Mouse (Mus musculus) neutrophil, adult 5-6 weeks (primary cell): Measurements from ENCODE around the gene Btbd18. TPM values are rescaled to one million over a fixed set of nuclear protein-coding genes. Genes with fewer than 3 reads are reported as not detected.
"Not testable (repeated sequence)": the region's sequence is repeated elsewhere in the genome, so short reads cannot be mapped to it uniquely, and the experiment has no call there.

Experiments used
- ATAC-seq: fragments of 151-379, 151-347 bp; 2 replicates; pipeline ENCODE4 v1.8.0; 2017; ENCODE audit warnings: mild to moderate bottlenecking, moderate TSS enrichment; ENCODE audit not compliant: insufficient number of reproducible peaks, poor library complexity, low FRiP score, severe bottlenecking; ENCODE audit errors: extremely low read depth
- total RNA-seq: library from RNA; stranded (forward); fragments of 200-1000 nt; gene quantifications from 2 replicates; pipeline ENCODE4 v1.2.3, GENCODE M21; 2017

Gene Btbd18
- total RNA-seq, 1 experiment from 2014 or later, result not detected

DNA sequence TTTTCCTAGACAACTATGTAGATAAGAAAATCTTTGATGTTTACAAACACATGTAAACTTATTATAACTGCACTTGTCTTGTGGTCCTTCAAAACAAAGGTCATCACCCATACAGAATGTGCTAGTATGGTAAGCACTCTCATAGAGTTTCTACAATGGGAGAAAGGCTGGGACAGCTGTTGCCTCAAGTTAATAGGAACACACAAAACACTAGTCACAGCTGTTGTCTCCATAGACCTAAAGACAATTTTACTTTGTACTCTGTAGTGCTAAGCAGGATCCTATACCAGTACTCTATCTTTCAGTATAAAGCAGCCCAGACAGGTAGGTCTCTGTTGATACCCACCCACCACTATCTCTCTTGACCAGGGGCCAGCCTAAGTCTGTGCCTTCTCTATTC, 18.0 kb upstream of the Btbd18 start:
- ATAC-seq, result no peak

DNA sequence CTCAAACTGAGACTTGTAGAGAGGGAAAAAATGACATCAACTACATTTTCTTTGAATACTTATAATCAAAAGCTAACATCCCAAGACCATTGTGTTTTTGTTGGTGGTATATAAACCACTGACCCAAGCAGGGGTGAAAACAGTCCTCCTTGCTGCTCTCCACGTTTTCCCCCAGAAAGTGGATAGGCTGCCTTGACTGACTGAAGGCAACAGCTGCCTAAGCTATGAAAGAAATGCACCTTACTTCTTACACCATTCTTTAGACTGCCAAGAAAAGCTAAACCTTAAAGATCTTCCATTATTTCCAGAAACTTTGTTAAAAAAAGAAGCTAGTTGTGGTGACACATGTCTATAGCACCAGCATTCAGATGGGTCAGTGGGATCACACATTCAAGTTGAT, 12.7 kb upstream of the Btbd18 start:
- ATAC-seq, result no peak

DNA sequence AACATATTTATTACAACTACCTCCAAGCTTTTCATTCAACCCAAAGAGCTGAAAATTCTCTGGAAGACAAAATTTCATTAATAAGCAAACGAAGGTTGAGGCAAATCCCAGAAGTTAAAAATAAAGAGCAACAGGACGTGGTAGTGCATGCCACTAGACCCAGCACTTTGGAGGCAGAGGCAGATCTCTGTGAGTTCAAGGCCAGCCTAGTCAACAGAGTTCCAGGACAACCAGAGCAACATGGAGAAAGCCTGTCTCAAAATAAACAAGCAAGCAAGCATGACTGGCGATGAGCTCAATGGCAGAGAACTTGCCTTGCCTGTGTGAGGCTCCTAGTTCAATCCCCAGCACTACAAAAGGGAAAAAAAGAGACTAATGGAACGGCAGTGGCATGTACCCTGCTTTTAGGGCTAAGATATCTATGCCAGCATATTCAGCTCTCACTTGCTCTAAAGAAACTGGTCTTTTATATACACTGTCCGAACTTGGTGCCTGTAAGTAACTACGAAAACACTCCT, 11.8 kb upstream of the Btbd18 start:
- no peak for ATAC-seq

DNA sequence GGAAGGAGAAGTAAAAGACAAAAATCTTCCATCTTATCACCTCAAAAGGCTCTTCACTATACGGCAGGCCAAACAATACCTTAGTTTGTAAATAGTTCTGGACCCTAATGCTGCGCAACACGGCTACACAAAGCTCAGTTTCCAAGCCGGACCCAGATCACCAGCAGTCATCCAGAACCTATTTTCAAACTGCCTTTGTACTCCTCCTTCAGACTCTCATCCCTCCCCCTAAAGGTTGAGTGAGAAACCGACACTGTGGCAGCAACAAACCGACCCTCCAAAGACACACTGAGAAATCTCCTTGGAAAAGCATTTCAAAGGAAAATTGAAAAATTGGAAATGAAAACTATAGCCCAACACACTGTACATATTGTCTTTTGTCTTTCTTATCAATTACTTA, 10.5 kb upstream of the Btbd18 start:
- no peak for ATAC-seq

DNA sequence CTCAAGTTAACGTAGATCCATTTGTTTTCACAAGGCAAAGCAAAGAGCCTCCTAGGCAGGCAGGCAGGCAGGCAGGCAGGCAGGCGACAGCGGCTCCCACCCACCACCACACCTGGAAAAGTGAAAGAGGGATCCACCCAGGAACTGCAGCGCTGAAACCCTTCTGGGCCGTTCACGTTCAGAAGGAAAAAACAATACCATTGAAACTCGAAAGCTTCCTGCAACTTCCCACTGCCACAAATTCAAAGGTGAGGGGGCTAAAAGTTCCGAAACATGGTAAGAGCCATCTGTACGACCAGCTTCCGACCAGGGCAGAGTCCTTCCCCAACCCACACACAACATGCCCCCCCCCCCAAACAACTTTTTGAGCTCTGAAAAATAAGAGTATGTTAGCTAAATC, 9.2 kb upstream of the Btbd18 start:
- ATAC-seq, result 0 out of 2 replicates have a peak, but pooled peaks have one; percentile 6

DNA sequence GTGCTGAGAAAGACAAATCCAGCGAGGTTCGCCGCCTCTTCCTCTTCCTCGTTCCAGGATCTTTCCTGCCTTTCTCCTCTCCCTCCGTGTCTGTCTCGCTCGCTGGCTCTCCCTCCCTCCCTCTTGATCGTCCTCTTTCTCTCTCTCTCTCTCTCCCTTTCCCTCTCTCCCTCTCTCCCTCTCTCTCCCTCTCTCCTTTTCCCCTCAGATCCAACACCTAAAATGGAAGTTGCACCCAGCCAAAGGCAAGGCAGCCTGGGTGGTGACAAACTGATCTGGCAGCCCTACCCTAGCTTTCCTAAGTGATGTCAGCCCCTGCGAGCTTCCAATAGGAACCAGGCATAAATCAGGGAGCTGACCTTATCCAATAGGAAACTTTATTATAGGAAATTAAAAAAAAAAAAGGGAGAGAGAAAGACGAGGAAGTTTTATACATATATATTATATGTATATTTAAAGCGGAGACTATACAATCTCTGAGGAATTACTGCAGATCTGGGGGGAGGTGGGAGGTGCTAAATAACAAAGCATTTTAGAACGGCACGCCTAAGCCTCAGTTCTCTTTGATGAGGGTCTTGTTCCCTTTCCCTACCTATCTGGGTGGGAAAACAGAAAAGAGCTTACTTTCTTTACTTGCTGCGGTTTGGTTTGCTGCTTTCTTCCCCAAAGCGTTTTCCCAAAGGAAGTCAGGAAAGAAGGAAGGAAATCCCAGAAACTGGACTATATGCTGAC, 8.2 kb upstream of the Btbd18 start, which contains the start of gene Ctnnd1:
Ctnnd1 (minus strand) TSS at position 302 of the 732 bp plus-strand sequence.
- ATAC-seq, result no peak

DNA sequence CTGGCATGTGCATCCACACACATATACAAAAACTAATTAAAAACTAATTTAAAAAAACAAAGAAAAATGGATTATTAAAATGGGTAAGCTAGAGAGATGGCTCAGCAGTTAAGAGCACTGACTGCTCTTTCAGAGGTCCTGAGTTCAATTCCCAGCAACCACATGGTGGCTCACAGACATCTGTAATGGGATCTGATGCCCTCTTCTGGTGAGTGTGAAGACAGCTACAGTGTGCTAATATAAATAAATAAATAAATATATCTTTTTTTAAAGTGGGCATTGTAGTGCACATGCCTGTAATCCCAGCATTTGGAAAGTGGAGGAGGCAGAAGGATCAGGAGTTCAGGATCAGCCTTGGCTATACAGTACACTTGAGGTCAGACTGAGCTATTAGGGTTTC, 5.5 kb upstream of the Btbd18 start:
- ATAC-seq, result no peak

DNA sequence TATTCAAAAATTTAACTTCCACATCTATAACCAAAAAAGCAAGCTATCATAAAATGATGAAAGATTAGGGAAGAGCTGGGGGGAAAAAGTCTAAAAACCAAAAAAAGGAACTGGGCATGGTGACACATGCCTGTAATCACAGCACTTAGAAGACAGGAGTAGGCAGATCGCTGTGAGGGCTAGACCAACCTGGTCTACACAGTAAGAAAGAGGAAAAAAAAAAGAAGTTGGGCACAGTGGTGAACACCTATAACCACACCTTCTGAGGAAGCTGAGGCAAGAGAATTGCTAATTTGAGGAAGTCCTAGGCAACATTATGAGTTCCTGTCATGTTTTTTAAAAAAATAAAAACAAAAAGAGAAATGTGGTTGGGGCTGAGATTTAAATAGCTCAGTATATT, 3.0 kb upstream of the Btbd18 start:
- peak; percentile 91 for ATAC-seq

DNA sequence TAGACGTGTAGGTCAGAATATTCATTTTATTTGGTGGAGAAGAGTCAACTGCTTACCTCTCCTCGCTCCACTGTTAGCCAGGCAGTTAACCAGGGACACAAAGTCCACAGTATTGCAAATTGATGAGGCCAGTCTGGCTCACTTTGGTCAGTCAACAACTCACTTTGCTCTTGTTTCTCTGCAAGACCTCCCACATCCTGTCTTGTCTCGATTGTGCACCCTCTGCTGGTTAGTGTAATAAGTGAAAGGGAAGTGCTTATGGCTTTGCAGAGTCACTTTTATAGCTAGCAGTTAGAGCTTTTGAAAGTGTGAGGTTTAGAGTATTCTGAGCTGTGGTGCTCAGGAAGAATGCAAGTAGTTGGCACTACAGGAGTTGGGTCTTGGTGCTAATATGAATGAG, 1.4 kb downstream of the Btbd18 start:
- peak; percentile 83 for ATAC-seq

DNA sequence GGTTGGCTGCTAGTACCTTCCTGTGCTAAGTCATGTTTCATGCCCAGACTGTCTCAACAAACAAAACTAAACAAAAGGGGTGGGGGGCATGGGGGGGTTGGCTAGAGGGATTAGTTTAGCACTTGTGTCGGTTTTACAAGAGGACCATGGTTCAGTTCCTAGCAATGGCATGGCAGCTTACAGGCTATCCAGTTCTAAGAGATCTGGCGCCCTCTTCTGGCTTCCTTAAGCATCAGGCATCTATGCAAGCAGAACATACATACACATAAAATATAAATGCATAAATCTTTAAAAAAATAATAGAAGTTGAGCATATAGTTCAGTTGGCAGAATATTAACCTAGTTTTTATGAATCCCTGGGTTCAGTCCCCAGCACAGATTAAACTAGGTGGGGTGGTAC, 4.0 kb downstream of the Btbd18 start:
- ATAC-seq, result peak; percentile 61

DNA sequence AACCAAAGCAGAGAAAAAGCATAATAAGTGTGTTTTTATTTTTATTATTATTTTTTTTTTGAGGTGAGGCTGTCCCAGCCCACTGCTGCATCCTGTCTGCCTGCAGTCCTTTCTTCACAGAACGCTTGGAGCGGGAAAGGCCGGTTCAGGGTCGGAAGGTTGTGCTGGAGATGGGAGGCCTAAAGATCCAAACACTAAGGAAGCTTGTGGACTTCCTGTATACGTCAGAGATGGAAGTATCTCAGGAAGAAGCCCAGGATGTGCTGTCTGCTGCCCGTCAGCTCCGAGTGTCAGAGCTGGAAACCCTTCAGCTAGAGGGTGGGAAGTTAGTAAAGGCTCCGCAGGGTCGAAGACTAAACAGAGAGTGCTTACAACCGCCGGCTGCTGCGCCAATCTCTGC, 7.2 kb downstream of the Btbd18 start:
- no peak for ATAC-seq

DNA sequence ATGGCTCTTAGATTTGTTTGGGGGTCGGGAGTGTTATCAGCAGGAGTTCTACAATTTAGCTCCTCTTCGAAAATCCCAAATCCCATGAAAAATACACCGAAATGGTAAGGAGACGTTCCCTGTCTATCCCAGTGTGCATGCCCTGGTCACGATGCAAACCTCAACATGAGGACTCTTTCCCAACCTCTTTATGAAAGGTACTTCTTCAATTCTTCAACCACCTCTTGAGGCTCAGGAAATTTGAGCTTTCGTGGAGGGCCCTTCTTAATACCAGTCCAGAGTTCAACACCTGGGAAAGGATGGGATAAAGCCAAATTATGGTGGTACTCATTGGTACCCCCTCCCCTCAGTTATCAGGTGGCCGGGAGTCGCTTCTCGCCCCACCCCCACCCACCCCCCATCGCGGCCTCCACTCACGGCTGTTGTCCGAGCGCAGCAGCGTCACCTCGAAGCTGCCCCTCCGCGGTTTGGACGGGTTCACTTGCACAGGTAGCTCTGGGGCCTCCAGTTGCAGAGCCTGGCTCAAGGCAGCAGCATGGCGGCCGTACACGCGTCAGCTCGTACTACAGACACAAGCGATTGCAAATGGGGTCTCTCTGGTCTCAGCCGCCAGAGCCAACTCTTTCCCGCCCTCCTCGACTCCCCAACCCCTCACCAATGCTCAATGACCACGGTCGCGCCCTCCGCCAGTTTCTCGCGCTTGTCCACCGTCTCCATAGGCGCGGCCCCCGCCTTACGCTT, 11.1 kb downstream of the Btbd18 start:
- ATAC-seq, result 0 out of 2 replicates have a peak, but pooled peaks have one; percentile 28

DNA sequence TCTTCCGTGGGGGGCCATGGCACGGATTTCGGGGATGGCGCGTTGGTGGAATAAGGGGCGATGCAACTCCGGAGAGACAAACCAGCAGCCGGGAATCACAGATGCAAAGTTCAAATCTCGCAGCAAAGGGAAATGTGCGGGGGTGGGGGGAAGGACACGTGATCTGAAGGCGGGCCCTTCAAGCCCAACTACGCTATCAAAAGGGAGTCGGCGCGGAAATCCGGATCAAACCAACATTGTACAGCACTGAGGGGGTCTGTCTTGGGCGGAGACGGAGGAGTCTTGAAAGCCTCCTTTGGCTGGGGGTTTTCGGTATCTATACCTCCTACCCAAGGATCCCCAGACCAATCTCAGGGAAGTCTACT, 11.7 kb downstream of the Btbd18 start, which contains the start of gene Selenoh:
Selenoh (minus strand) TSS at position 202 of the 365 bp plus-strand sequence.
- peak; percentile 86 for ATAC-seq

DNA sequence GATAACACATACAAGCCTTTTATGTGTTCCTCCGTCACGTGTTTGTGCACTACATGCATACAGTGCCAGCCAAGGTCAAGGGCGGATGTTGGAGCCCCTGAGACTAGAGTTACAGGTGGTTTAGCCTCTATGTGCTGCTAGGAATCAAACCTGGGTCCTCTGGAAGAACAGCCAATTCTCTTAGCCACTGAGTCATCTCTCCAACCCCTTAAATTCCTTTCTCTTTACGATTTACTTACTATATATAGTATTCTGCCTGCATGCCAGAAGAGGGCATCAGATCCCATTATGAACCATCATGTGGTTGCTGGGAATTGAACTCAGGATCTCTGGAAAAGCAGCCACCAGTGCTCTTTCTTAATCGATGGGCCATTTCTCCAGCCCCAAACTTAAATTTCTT, 12.7 kb downstream of the Btbd18 start:
- not testable (repeated sequence) for ATAC-seq

DNA sequence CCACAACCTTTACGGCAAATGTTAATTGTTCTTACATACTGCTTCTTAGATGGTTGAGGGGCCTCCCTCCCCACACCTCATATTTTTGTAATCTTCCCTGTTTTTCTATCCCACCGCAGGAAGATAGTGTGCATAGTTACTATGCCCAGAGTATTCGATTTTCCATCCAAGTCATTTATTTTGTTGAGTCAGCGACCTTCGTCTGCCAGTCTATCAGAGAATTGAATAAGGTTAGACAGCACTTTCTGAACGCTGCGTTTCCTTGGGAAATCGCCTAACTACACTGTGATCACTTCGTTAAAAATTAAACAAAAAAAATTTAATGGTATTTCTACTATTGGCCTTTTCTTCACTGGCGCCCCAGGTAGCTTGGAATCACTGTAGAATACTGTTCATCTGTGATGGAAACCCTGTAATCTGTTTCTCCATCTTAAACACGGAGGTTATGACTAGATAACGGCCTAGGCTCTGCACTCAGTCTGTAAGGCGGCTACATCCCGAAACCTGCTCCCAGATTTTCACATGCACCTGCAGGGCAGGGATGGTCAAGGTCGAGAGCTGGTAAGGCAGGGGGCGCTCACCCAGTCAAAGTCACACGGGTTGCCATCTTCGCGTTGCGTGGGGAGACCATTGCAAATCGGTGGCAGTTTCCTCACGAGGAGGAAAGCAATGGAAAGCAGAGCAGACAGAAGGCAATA, 18.5 kb downstream of the Btbd18 start:
- no peak for ATAC-seq

DNA sequence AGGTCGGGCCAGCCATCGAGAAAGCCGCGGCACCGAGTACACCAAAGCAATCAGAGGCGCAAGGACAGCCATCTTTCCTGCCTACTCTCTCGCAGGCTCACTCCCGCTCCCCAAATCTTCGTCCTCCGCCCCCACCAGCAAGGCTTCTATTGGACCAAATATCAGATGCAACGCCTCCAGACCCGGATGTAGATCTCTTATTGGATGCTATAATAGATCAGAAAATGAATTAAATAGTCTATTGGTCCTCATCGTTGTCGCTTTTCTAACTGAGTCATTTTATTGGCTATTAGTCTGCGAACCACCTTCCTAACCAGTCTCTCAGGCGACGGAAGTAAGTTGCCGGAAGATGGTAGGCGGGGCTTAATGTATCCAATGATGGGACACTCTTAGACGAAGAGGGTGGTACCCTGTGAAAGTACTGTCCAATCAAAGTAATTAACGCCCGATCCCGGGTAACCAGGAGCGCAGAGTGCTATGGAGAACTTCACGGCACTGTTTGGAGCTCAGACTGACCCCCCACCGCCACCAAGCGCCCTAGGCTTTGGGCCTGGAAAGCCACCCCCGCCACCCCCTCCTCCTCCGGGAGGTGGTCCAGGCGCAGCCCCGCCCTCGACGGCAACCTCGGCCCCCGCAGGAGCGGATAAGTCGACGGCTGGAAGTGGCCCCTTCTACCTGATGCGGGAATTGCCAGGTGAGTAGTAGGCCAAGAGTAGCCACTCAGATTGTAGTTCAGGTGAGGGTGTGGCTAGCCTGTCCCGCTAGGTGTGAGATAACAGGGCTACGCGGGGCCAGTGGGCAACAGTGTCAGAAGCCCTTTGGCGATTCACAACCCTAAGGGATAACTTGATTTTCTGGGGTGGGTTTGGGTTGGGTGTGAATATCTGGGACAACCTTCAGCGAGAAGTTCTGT, 19.3 kb downstream of the Btbd18 start, which contains the start of the genes Gm28635 and Med19:
Gm28635 (minus strand) TSS at position 74 of the 913 bp plus-strand sequence.
Med19 (plus strand) TSS at position 435 of the 913 bp plus-strand sequence.
- peak; percentile 97 for ATAC-seq

DNA sequence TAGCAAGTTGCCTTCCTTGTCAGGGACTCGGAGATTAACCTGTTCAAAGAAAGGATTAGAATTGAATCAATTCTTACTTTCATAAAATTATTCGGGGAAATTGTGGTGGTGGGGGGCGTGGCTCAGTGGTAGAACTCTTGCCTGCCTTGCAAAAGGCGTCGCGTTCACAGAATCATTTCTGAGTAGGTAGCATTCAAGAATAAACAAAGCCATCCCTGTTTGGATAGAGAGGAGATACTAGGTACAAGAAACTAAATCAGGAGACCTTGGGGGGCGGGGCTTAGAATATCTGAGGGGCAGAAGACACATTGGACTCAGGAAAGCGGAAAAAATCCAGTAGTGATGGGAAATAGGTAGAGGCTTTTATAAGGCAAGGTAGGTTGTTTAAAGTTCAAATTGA, 20.1 kb downstream of the Btbd18 start, which contains the start of gene Tmx2:
Tmx2 (minus strand) TSS at position 125 of the 400 bp plus-strand sequence.
- no peak for ATAC-seq

DNA sequence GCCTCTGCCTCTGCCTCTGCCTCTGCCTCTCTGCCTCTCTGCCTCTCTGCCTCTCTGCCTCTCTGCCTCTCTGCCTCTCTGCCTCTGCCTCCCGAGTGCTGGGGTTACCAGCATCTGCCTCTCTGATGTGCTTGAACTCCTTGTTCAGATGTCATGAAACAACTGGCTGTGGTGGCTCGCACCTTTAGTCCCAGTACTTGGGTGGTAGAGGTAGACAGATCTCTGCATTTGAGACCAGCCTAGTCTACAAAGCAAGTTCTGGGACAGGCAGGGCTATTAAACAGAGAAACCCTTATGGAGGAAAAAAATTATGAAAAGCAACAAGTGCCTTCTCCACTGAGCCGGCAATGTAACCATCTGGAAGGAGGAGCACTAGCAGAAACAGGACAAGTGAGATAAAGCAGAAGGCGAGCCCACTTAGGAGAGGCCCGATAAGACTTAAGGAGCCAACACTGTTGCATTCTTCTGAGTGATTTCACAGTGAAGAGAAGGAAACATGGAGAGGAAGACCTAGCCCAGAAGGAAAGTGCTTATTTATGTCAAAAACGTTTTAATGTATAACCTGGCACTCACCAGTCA, 23.8 kb downstream of the Btbd18 start:
- ATAC-seq, result no peak
